Mouse (Mus musculus) lung, embryonic 14.5 days (tissue): ENCODE data around the gene Ltbr. TPM values are rescaled to one million over a fixed set of nuclear protein-coding genes. Genes with fewer than 3 reads are reported as not detected.
A peak's percentile ranks its signal among the peaks of the same experiment; 100 is the strongest.

ENCODE experiments used
- ATAC-seq: fragments of 200-750 bp; cut with Nextera tagmentation; 2 replicates; pipeline ENCODE4 v1.8.0; 2017; ENCODE audit warnings: mild to moderate bottlenecking, moderate TSS enrichment, moderate library complexity; ENCODE audit not compliant: insufficient read depth
- DNase-seq: peaks from one replicate; pipeline ENCODE4 v3.0.0-alpha.2; 2015
- H3K27ac ChIP-seq: fragments of 300-500 bp; sonication (generic); 2 replicates; pipeline ENCODE4 v1.5.1; 2014; ENCODE audit warnings: low read depth, mild to moderate bottlenecking, moderate library complexity
- H3K27me3 ChIP-seq: fragments of 300-500 bp; sonication (generic); 2 replicates; pipeline ENCODE4 v1.6.1; 2014; ENCODE audit warnings: low read length, control low read depth; ENCODE audit not compliant: insufficient read depth
- H3K36me3 ChIP-seq: fragments of 300-500 bp; sonication (generic); 2 replicates; pipeline ENCODE4 v1.6.1; 2014; ENCODE audit warnings: control low read depth; ENCODE audit not compliant: insufficient read depth
- H3K4me1 ChIP-seq: fragments of 300-500 bp; sonication (generic); 2 replicates; pipeline ENCODE4 v1.6.1; 2014; ENCODE audit warnings: antibody characterized with exemption, control low read depth; ENCODE audit not compliant: insufficient read depth
- H3K4me2 ChIP-seq: fragments of 300-500 bp; sonication (generic); 2 replicates; pipeline ENCODE4 v1.6.1; 2014; ENCODE audit warnings: mild to moderate bottlenecking
- H3K4me3 ChIP-seq: fragments of 300-500 bp; sonication (generic); 2 replicates; pipeline ENCODE4 v1.5.1; 2014; ENCODE audit warnings: low read depth, low read length
- H3K9ac ChIP-seq: fragments of 300-500 bp; sonication (generic); 2 replicates; pipeline ENCODE4 v1.6.1; 2014
- H3K9me3 ChIP-seq: fragments of 300-500 bp; sonication (generic); 2 replicates; pipeline ENCODE4 v1.6.1; 2016; ENCODE audit warnings: low read depth, low read length, control low read depth
- CTCF ChIP-seq: IDR thresholded peaks from 2 replicates; pipeline ENCODE4 v1.5.1; 2016; ENCODE audit warnings: antibody characterized with exemption, low read depth
- WGBS: fragments of 180-500 bp; shearing (Covaris S2); extraction: QIAGEN DNeasy Blood & Tissue Kit; methylation state at CpG from one replicate; pipeline ENCODE4 v1.1.7; 2014; 5-methylcytosine and 5-hydroxymethylcytosine counted together
- polyA plus RNA-seq: library from polyadenylated mRNA; unstranded; fragments of >200 nt; fragmentation: Nextera tagmentation; extraction: Ambion mirVana; gene quantifications from 2 replicates; pipeline ENCODE4 v1.2.1, GENCODE M21; 2014

Gene Ltbr
- polyA plus RNA-seq, 1 experiment from 2014 or later, result 81.7 TPM

- Histone ChIP-seq H3K4me1 (peaks cover 47% of the 10 kb centered on the region), H3K27me3 (no peaks in the 10 kb centered on the region), H3K27ac (peak overlapping the region; percentile 68), H3K4me3 (no peak overlapping the region), H3K9ac (no peak overlapping the region), H3K36me3 (peaks cover 41% of the 10 kb centered on the region), H3K4me2 (peak overlapping the region; percentile 52), H3K9me3 (no peaks in the 10 kb centered on the region)
- 3% methylated on average over 10 of the region's 10 CpGs for WGBS
- ATAC-seq (0 out of 2 replicates have a peak, but pooled peaks have one; percentile 3), DNase-seq (peak; percentile 56)
- no peak for TF ChIP-seq CTCF
Observed at GRCm38 (mm10) chr6:125355197-125355741, 41.6 kb upstream of the Ltbr start.

GRCm38 (mm10) chr6:125354352-125355151, 40.9 kb upstream of the Ltbr start:
- Histone ChIP-seq H3K4me2 (peak overlapping the region; percentile 52), H3K4me3 (no peak overlapping the region; the same call in 1 of the 2 replicates), H3K27me3 (no peaks in the 10 kb centered on the region), H3K4me1 (peaks cover 47% of the 10 kb centered on the region), H3K9ac (0 out of 2 replicates have a peak overlapping the region, but pooled peaks have one; percentile 1), H3K36me3 (peaks cover 34% of the 10 kb centered on the region), H3K9me3 (no peaks in the 10 kb centered on the region), H3K27ac (peak overlapping the region; percentile 68)
- DNase-seq (peak; percentile 79), ATAC-seq (peak; percentile 43)
- WGBS, result 7% methylated on average over 14 of the region's 14 CpGs
- TF ChIP-seq CTCF, result no peak

GRCm38 (mm10) chr6:125353655-125354054, 40.0 kb upstream of the Ltbr start:
- Histone ChIP-seq H3K27ac (peak overlapping the region; percentile 68; the same call in 1 of the 2 replicates), H3K4me3 (no peak overlapping the region), H3K4me1 (peaks cover 53% of the 10 kb centered on the region), H3K9me3 (no peaks in the 10 kb centered on the region), H3K4me2 (peak overlapping the region; percentile 52; the same call in 1 of the 2 replicates), H3K36me3 (peaks cover 25% of the 10 kb centered on the region), H3K9ac (no peak overlapping the region; the same call in 1 of the 2 replicates), H3K27me3 (no peaks in the 10 kb centered on the region)
- no peak for ATAC-seq
- 68% methylated on average over 4 of the region's 4 CpGs for WGBS
- DNase-seq, result no peak
- TF ChIP-seq CTCF, result no peak

GRCm38 (mm10) chr6:125353221-125353620, 39.5 kb upstream of the Ltbr start:
- TF ChIP-seq CTCF, result no peak
- H3K36me3 ChIP-seq, result peaks cover 21% of the 10 kb centered on the region
- no peaks in the 10 kb centered on the region for H3K27me3 ChIP-seq
- H3K4me3 ChIP-seq, result no peak overlapping the region
- ATAC-seq (no peak), DNase-seq (no peak)
- H3K9me3 ChIP-seq, result no peaks in the 10 kb centered on the region
- 68% methylated on average over 11 of the region's 11 CpGs for WGBS
- peaks cover 53% of the 10 kb centered on the region for H3K4me1 ChIP-seq
- peak overlapping the region; percentile 68; the same call in 1 of the 2 replicates for H3K27ac ChIP-seq
- H3K4me2 ChIP-seq, result peak overlapping the region; percentile 52
- no peak overlapping the region; the same call in 1 of the 2 replicates for H3K9ac ChIP-seq

GRCm38 (mm10) chr6:125352811-125353210, 39.1 kb upstream of the Ltbr start:
- 59% methylated on average over 4 of the region's 4 CpGs for WGBS
- Histone ChIP-seq H3K36me3 (peaks cover 17% of the 10 kb centered on the region), H3K27ac (no peak overlapping the region), H3K9ac (no peak overlapping the region; the same call in 1 of the 2 replicates), H3K4me1 (peaks cover 53% of the 10 kb centered on the region), H3K27me3 (no peaks in the 10 kb centered on the region), H3K9me3 (no peaks in the 10 kb centered on the region), H3K4me3 (no peak overlapping the region), H3K4me2 (peak overlapping the region; percentile 52)
- ATAC-seq, result no peak
- no peak for TF ChIP-seq CTCF
- no peak for DNase-seq

GRCm38 (mm10) chr6:125352046-125352384, 38.3 kb upstream of the Ltbr start:
- ATAC-seq (no peak), DNase-seq (no peak)
- Histone ChIP-seq H3K27me3 (no peaks in the 10 kb centered on the region), H3K36me3 (peaks cover 9% of the 10 kb centered on the region; the same call in 1 of the 2 replicates), H3K4me3 (0 out of 2 replicates have a peak overlapping the region, but pooled peaks have one; percentile 8), H3K9me3 (no peaks in the 10 kb centered on the region), H3K9ac (no peak overlapping the region), H3K4me1 (peaks cover 53% of the 10 kb centered on the region), H3K27ac (no peak overlapping the region), H3K4me2 (peak overlapping the region; percentile 90; the same call in 1 of the 2 replicates)
- 57% methylated on average over 5 of the region's 5 CpGs for whole genome bisulfite sequencing
- no peak for TF ChIP-seq CTCF
